Mouse (Mus musculus): ENCODE measurements at regions not wholly inside any gene's neighbourhood (a gene's known extent, or its start where the extent isn't known, plus 50 kb on each side); places are given as distances from the start of the nearest gene placed in this dataset.

DNA sequence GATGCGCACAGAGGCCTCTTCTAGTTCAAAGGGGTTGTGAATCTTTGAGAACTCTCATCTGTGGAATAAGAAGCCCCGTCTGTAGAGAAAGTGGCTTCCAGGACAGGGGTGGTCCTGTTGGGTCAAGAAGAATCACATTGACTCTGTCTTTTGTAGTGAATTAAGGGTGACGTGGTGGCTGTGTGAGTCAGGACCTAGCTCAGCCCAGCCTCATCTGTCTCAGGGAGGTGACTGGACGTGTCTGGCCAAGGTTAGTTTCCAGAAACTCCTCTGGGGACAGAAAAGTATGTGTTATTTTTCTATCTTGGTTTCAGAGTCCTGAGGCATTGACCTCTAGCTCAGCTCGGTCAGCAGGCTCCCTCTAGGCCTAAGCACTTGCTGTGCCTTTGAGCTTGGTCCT, 73.3 kb upstream of the Lep start:
- peak; percentile 54 for DNase-seq

DNA sequence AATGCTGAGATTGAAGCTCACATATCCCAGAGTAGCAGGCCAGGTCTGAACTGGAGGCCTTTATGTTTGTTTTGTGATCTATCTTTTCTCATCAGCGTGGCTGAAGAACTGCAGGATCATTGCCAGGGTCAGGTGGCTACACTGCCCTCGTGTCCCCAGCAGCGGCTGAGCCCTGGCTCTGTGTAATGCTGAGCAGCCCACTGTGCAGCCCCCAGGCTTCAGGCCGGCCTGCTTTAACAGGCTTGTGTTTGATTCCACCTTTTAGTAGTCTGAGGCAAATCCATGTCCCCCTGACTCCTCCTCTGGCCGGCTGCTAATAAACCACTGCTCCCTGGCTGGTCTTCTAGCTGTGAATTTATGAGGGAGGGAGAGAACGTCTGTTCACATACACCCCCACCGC, 72.6 kb upstream of the Lep start:
- DNase-seq: peak; percentile 10

DNA sequence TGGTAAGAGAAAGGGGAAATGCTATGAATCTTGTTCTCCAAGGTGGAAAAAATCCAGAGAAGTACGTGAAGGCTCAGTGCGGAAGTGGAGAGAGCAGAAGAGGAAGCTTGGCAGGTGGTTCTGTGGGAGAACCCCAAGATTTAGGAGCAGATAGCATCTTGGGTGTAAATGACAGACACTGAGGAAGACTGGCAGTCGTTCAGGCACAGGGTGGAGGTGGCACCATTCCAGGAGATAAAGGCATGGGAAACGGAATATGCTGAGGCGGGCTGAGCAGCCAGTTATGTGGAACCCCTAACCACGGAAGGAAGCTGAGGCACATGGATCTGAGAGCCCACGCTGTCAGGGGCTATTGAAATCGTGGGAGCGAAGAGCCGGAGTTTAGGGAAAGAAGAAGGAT, 70.6 kb upstream of the Lep start:
- no peak for DNase-seq

- DNase-seq: no peak
Observed at GRCm38 (mm10) chr6:28990210-28990609, 69.8 kb upstream of the Lep start.

DNA sequence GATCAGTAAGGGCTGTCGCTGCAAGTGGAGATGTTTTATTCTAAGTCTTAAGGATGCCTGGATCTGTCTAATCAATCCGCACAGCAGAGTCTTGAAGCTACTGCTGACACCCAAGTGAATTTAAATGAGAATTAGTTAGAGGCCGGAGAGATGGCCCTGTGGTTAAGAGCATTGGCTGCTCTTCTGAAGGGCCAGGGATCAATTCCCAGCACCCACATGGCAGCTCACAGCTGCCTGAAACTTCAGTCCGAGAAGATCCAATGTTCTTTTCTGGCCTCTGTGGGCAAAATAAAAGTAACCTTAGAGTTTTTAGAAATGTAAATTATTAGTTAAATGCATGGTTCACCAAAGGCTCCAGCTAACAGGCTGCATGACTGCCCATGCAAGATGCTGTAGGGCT, 65.5 kb upstream of the Lep start:
- no peak for DNase-seq

GRCm38 (mm10) chr6:28995701-28996100, 64.3 kb upstream of the Lep start:
- DNase-seq: peak; percentile 36

- no peak for DNase-seq
Observed at GRCm38 (mm10) chr6:28999386-29000094, 60.5 kb upstream of the Lep start.

- no peak for DNase-seq
Observed at GRCm38 (mm10) chr6:29002141-29002540, 57.9 kb upstream of the Lep start.

GRCm38 (mm10) chr6:29002811-29003210, 57.2 kb upstream of the Lep start:
- DNase-seq: no peak

DNA sequence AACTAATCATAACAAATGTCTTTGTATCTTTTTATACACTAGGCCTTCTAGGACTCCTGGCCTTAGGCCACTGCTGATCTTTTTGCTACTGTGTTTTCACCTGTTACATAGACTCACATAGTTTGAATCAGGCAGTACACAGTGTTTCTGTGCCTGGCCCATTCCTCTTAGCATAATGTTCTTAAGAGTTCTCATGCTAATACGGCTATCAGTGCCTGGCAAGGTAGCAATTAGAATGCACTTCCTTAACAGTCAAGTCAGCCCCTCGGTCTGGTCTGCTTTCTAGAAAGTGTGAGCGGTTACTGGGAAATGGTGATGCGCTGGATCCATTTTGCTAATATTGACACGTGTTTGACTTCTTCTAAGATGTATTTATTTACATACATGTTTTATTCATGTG, 54.2 kb upstream of the Lep start:
- DNase-seq: no peak
